27 mouse cellular contexts compared by ENCODE assay signal in the genomic region with DNA sequence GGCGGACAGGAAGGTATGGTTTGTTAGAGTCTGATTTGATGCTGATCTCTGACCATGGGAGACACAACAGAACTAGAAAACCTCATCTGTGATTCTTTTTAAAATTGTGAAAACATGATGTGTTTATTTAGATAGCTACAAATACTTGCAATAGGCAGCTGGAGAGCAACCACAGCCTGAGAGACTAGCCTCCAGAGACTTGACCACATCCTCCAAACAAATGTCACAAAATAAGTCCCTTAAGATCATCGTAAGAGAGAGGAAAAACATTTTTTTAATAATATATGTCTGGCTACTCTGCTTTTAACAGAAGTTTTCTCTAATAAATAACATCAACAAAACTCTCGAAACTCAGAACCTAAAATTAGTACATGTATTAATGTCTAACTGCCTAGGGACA. TPM values are rescaled to one million over a fixed set of nuclear protein-coding genes. Genes with fewer than 3 reads are reported as not detected.
DNase-seq lines count a peak whose midpoint lies in the region; ATAC-seq and TF ChIP-seq lines count a peak whose summit lies in the region.
"Had no signal": no experiment of that assay in that cellular context is flagged by ENCODE, and none has a peak within 500 bp of the region (broad histone marks: within the 10 kb centered on the region; RNA-seq: fewer than 3 reads in every experiment).

No protein-coding gene starts in this region.

- TF ChIP-seq POLR2A in spleen, adult 2 months (IDR thresholded peaks at IDR 0.05; ENCODE audit: low read depth, low read length): no peak
- no peak for TF ChIP-seq POLR2A in myocyte (IDR thresholded peaks at IDR 0.05; ENCODE audit: insufficient read length, low read depth)

- no peaks in the 10 kb centered on the region for H3K79me2 ChIP-seq in myocyte (ENCODE audit: control insufficient read depth, insufficient read depth)

- no peak overlapping the region for H3K9ac ChIP-seq in intestine, postnatal 0 days (ENCODE audit: low read depth, low read length)
- H3K9ac ChIP-seq in intestine, embryonic 15.5 days: no peak overlapping the region
- H3K9ac ChIP-seq: forebrain, embryonic 13.5 days; heart, embryonic 13.5 days; hindbrain, embryonic 14.5 days; limb, embryonic 15.5 days; liver, embryonic 15.5 days; midbrain, embryonic 12.5 days; neural tube, embryonic 12.5 days had no signal

- 0 out of 2 replicates have a peak overlapping the region, but pooled peaks have one; percentile 0 for H3K27ac ChIP-seq in intestine, postnatal 0 days (ENCODE audit: low read depth, low read length)
- no peak overlapping the region for H3K27ac ChIP-seq in intestine, embryonic 15.5 days
- no peak overlapping the region; the same call in 1 of the 2 replicates for H3K27ac ChIP-seq in spleen, adult 2 months (ENCODE audit: insufficient read depth, low read length)
- H3K27ac ChIP-seq: forebrain, embryonic 13.5 days; heart, embryonic 13.5 days; hindbrain, embryonic 14.5 days; left cerebral cortex, adult 2 months; limb, embryonic 15.5 days; liver, embryonic 15.5 days; midbrain, embryonic 12.5 days; neural tube, embryonic 12.5 days had no signal

- no peak overlapping the region for H3K4me3 ChIP-seq in intestine, postnatal 0 days (ENCODE audit: low read depth, low read length)
- H3K4me3 ChIP-seq in intestine, embryonic 15.5 days (replicated peaks): no peak overlapping the region
- H3K4me3 ChIP-seq in spleen, adult 2 months (ENCODE audit: extremely low read depth, insufficient read depth, insufficient read length): no peak overlapping the region
- no peak overlapping the region for H3K4me3 ChIP-seq in myocyte
- H3K4me3 ChIP-seq: forebrain, embryonic 13.5 days; heart, embryonic 13.5 days; left cerebral cortex, adult 2 months; limb, embryonic 15.5 days; liver, embryonic 15.5 days; midbrain, embryonic 12.5 days; neural tube, embryonic 12.5 days had no signal

- H3ac ChIP-seq in myocyte (ENCODE audit: control insufficient read depth, insufficient read length): no peak overlapping the region

- ATAC-seq in intestine, postnatal 0 days: no peak
- ATAC-seq in intestine, embryonic 15.5 days: no peak
- ATAC-seq: forebrain, embryonic 13.5 days; inflammation-experienced regulatory T-cells, adult 6 months had no signal

- 74% methylated on average over 3 of the region's 3 CpGs for WGBS in intestine, postnatal 0 days
- WGBS in intestine, embryonic 15.5 days: 77% methylated on average over 3 of the region's 3 CpGs
- 45% methylated on average over 3 of the region's 3 CpGs for WGBS in spleen, adult 2 months

- DNase-seq in spleen, adult 2 months (ENCODE audit: low read depth in 1 of 2, low spot score in 2 of 2): peak; percentile 15 to 28
- no peak for DNase-seq in spleen, postnatal 4 days (ENCODE audit: low spot score in 2 of 2)
- no peak for DNase-seq in left cerebral cortex, postnatal 36 days (ENCODE audit: low spot score in 2 of 2)
- DNase-seq in ovary, postnatal 10 days (ENCODE audit: low spot score): no peak
- DNase-seq: adrenal gland, postnatal 14 days; cerebellum, adult 9-10 months; gastrocnemius, postnatal 10 days; heart, postnatal 36 days; kidney, adult 9 months; layer of hippocampus, adult 9-11 months; left cerebral cortex, postnatal 4 days had no signal

- H3K27me3 ChIP-seq in intestine, postnatal 0 days (replicated peaks; ENCODE audit: control insufficient read depth, insufficient read depth, low read length): no peaks in the 10 kb centered on the region
- H3K27me3 ChIP-seq in intestine, embryonic 15.5 days (replicated peaks): no peaks in the 10 kb centered on the region
- H3K27me3 ChIP-seq in spleen, adult 2 months (ENCODE audit: control insufficient read depth, insufficient read depth, low read length): no peaks in the 10 kb centered on the region
- H3K27me3 ChIP-seq in myocyte (ENCODE audit: control insufficient read depth, insufficient read depth, insufficient read length): no peaks in the 10 kb centered on the region
- H3K27me3 ChIP-seq: forebrain, embryonic 13.5 days; heart, embryonic 13.5 days; limb, embryonic 15.5 days; liver, embryonic 15.5 days; midbrain, embryonic 12.5 days; neural tube, embryonic 12.5 days had no signal

- H3K36me3 ChIP-seq in intestine, postnatal 0 days (ENCODE audit: control insufficient read depth, insufficient read depth): no peaks in the 10 kb centered on the region
- no peaks in the 10 kb centered on the region for H3K36me3 ChIP-seq in intestine, embryonic 15.5 days
- no peaks in the 10 kb centered on the region for H3K36me3 ChIP-seq in spleen, adult 2 months (ENCODE audit: control insufficient read depth, insufficient read depth, low read length)
- H3K36me3 ChIP-seq in myocyte (ENCODE audit: control insufficient read depth, insufficient read depth): no peaks in the 10 kb centered on the region
- H3K36me3 ChIP-seq: heart, embryonic 13.5 days; limb, embryonic 15.5 days; liver, embryonic 15.5 days; midbrain, embryonic 12.5 days; neural tube, embryonic 12.5 days had no signal

- H3K9me3 ChIP-seq in intestine, postnatal 0 days (ENCODE audit: control insufficient read depth): no peaks in the 10 kb centered on the region
- H3K9me3 ChIP-seq in intestine, embryonic 15.5 days: no peaks in the 10 kb centered on the region
- H3K9me3 ChIP-seq: forebrain, embryonic 13.5 days; heart, embryonic 13.5 days; limb, embryonic 15.5 days; liver, embryonic 15.5 days; midbrain, embryonic 12.5 days; neural tube, embryonic 12.5 days had no signal

- no peak overlapping the region for H3K4me2 ChIP-seq in intestine, postnatal 0 days (replicated peaks; ENCODE audit: low read depth)
- no peak overlapping the region for H3K4me2 ChIP-seq in intestine, embryonic 15.5 days (replicated peaks)
- peak overlapping the region; percentile 35 for H3K4me2 ChIP-seq in myocyte (ENCODE audit: low read depth)
- H3K4me2 ChIP-seq: forebrain, embryonic 13.5 days; heart, embryonic 13.5 days; hindbrain, embryonic 14.5 days; limb, embryonic 15.5 days; liver, embryonic 15.5 days; midbrain, embryonic 12.5 days; neural tube, embryonic 12.5 days had no signal

- no peaks in the 10 kb centered on the region for H3K4me1 ChIP-seq in intestine, postnatal 0 days (replicated peaks; ENCODE audit: control insufficient read depth, insufficient read depth, low read length)
- H3K4me1 ChIP-seq in intestine, embryonic 15.5 days (replicated peaks): no peaks in the 10 kb centered on the region
- H3K4me1 ChIP-seq in spleen, adult 2 months (ENCODE audit: control insufficient read depth, insufficient read depth, insufficient read length): peaks cover 20% of the 10 kb centered on the region
- H3K4me1 ChIP-seq: forebrain, embryonic 13.5 days; heart, embryonic 13.5 days; limb, embryonic 15.5 days; liver, embryonic 15.5 days; midbrain, embryonic 12.5 days had no signal

- TF ChIP-seq CTCF in intestine, postnatal 0 days (IDR thresholded peaks at IDR 0.05; ENCODE audit: low read depth): no peak
- no peak for TF ChIP-seq CTCF in spleen, adult 2 months (IDR thresholded peaks at IDR 0.05; ENCODE audit: extremely low read depth, insufficient read depth, insufficient read length, insufficient replicate concordance)

- intact Hi-C loops in left cerebral cortex, postnatal 36 days (cut with DNase I): no loop called here

TF ChIP-seq in myocyte, 11 proteins besides CTCF, POLR2A, EP300 and RAD21:
- TF ChIP-seq E2F4 (IDR thresholded peaks at IDR 0.05; ENCODE audit: insufficient read depth) (no peak), CEBPB (IDR thresholded peaks at IDR 0.05; ENCODE audit: insufficient read depth, poor library complexity, severe bottlenecking) (no peak), MYOD1 (IDR thresholded peaks at IDR 0.05; ENCODE audit: control insufficient read depth in 1 of 3, insufficient read length in 2 of 3, low read depth in 2 of 3) (no peak), POLR2AphosphoS2 (IDR thresholded peaks at IDR 0.05; ENCODE audit: insufficient read length, low read depth) (no peak), MYOG (IDR thresholded peaks at IDR 0.05; ENCODE audit: control insufficient read depth in 1 of 3, insufficient read depth in 1 of 3, insufficient read length in 2 of 3, low read depth in 2 of 3) (no peak), USF1 (IDR thresholded peaks at IDR 0.05; ENCODE audit: low read depth) (no peak), TCF3 (IDR thresholded peaks at IDR 0.05; ENCODE audit: insufficient read length, low read depth) (no peak), TCF12 (IDR thresholded peaks at IDR 0.05; ENCODE audit: insufficient read depth, poor library complexity, severe bottlenecking) (no peak), REST (IDR thresholded peaks at IDR 0.05; ENCODE audit: insufficient read depth, insufficient read length) (no peak), SRF (IDR thresholded peaks at IDR 0.05; ENCODE audit: control insufficient read depth, insufficient read length, low read depth) (no peak)
TF ChIP-seq in myocyte: peak in this region for 0.

RNA-seq across cellular contexts. Expression of a gene that starts 9.2 kb away (rescaled TPM):
- 0.13 and 0.29 TPM in 2 replicates for polyA plus RNA-seq in intestine, postnatal 0 days (2015; fragmentation: Nextera tagmentation; extraction: Ambion mirVana)
- not detected in 2 replicates for polyA plus RNA-seq in intestine, embryonic 15.5 days (2015; fragmentation: Nextera tagmentation; extraction: Ambion mirVana)
- 0.15 and 0.16 TPM in 2 replicates for polyA plus RNA-seq in spleen, adult 2 months (2012; rRNA removed)
- polyA plus RNA-seq in myocyte (2012; fragmentation: generic; extraction: Trizol): not detected
- not detected for total RNA-seq in left cerebral cortex, postnatal 36 days (2021)
- total RNA-seq: adrenal gland, postnatal 14 days; gastrocnemius, postnatal 10 days; granulocyte monocyte progenitor cell, adult 5-6 weeks; heart, postnatal 36 days; left cerebral cortex, adult 2 months had no signal
- polyA plus RNA-seq: embryonic facial prominence, embryonic 14.5 days; forebrain, embryonic 13.5 days; frontal cortex, adult 2 months; heart, embryonic 13.5 days; inflammation-experienced regulatory T-cells, adult 6 months; limb, embryonic 15.5 days; liver, embryonic 15.5 days; lung, embryonic 16.5 days; midbrain, embryonic 12.5 days; neural tube, embryonic 12.5 days had no signal

RNA-seq across cellular contexts. Expression of a gene that starts 57.0 kb away (rescaled TPM):
- polyA plus RNA-seq in intestine, postnatal 0 days (2015; fragmentation: Nextera tagmentation; extraction: Ambion mirVana): 0.21 and 0.27 TPM in 2 replicates
- polyA plus RNA-seq in intestine, embryonic 15.5 days (2015; fragmentation: Nextera tagmentation; extraction: Ambion mirVana): 0.30 and 0.34 TPM in 2 replicates
- polyA plus RNA-seq in spleen, adult 2 months (2012; rRNA removed): 3.0 and 8.5 TPM in 2 replicates
- not detected for polyA plus RNA-seq in myocyte (2012; fragmentation: generic; extraction: Trizol)
- not detected for total RNA-seq in left cerebral cortex, postnatal 36 days (2021)
- total RNA-seq: left cerebral cortex, adult 2 months; left cerebral cortex, postnatal 4 days had no signal
- polyA plus RNA-seq: embryonic facial prominence, embryonic 14.5 days; forebrain, embryonic 13.5 days; frontal cortex, adult 2 months; limb, embryonic 15.5 days; midbrain, embryonic 12.5 days; neural tube, embryonic 12.5 days had no signal

Comparison
In these comparisons a context has a peak if more than half of its experiments do, and no peak if none do; other contexts are left out.
1. DNase-seq: peak in spleen, adult 2 months (2 of 2); none in spleen, postnatal 4 days (0 of 2), left cerebral cortex, postnatal 36 days (0 of 2) and ovary, postnatal 10 days (single experiment).